Mouse (Mus musculus): ENCODE measurements around the gene Fabp1. TPM values are rescaled to one million over a fixed set of nuclear protein-coding genes. Genes with fewer than 3 reads are reported as not detected.

Gene Fabp1
- polyA plus RNA-seq, 1 experiment from 2014 or later: not detected

DNA sequence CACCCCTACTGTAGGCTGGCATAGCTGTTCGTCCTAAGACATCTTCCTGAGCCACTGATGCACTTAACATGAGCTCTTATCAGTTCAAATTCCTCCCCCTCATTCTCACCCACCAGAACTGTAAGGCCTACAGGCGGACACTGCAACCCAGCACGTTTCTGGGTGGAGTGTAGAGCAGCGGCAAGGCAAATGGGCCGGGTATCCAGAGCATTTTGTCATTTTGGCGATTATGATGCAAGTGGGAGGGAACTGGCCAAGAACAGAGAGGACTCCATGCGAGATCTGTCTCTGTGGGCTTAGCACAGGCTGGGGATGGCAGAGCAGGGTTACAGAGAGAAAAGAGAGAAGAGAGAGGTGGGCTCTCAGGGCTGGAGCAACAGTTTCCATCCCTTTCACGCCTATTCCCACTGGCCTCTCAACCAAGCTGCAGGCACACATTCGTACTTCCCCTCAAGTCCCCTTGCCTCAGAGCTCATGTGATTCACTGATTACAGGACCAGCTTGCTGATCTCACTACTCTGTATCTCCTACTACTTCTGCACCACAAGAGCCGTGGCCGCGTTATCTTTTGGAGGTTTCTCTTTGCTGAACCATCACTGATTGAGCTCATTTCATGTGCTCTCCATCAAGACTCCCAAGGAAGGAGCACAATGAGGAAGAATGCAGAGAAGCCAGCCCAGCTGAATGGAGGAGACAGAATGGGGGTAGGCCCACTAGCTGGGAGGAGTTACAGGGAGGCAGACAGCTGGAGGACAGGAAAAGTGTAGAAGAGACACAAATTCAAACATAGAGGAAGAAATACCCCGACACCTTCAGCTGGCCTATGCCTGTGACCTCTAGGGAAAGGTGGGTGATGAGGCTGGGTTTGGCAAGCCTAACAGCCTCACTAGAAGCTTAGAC lies 1.7 kb upstream of the Fabp1 start:
- DNase-seq (ENCODE audit: low spot score) (no peak), ATAC-seq (replicated peaks; ENCODE audit: insufficient number of reproducible peaks, low FRiP score, low TSS enrichment, low read depth) (no peak)
- H3K4me2 ChIP-seq (ENCODE audit: low read depth, low read length): no peak overlapping the region
- H3K9me3 ChIP-seq (replicated peaks; ENCODE audit: control insufficient read depth, low read length): no peaks in the 10 kb centered on the region
- no peak overlapping the region for H3K27ac ChIP-seq (replicated peaks; ENCODE audit: low read depth, low read length)
- 83% methylated on average over 13 of the region's 13 CpGs for WGBS
- H3K27me3 ChIP-seq (ENCODE audit: control insufficient read depth, insufficient read depth, low read length): no peaks in the 10 kb centered on the region
- no peak overlapping the region for H3K4me3 ChIP-seq (ENCODE audit: low read depth, low read length)
- H3K9ac ChIP-seq (replicated peaks; ENCODE audit: low read length): no peak overlapping the region
- no peaks in the 10 kb centered on the region for H3K36me3 ChIP-seq (replicated peaks; ENCODE audit: control insufficient read depth, insufficient read depth, low read depth, low read length)
- no peaks in the 10 kb centered on the region for H3K4me1 ChIP-seq (ENCODE audit: control insufficient read depth, insufficient read depth, low read length)

DNA sequence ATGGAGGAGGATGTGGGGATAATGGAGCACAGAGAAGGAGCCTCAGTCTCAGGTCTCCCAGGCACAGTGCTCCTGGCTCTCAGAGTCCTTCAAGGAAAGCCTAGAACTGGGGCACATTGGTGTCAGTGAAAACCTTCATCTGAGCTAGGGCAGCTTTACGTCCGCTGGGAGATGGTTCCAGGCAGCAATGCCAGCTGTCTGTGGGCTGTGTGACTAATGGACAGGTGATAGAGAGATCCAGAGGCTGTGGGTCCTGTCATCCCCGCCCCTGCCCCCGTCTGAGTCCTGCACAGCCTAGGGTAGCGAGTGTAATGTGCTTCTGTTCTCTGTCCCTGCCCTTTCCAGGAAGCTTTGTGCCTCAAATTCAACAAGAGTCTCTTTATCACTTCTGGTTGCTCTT lies 2.3 kb downstream of the Fabp1 start:
- ATAC-seq (replicated peaks; ENCODE audit: insufficient number of reproducible peaks, low FRiP score, low TSS enrichment, low read depth): no peak
- no peaks in the 10 kb centered on the region for H3K27me3 ChIP-seq (ENCODE audit: control insufficient read depth, insufficient read depth, low read length)

DNA sequence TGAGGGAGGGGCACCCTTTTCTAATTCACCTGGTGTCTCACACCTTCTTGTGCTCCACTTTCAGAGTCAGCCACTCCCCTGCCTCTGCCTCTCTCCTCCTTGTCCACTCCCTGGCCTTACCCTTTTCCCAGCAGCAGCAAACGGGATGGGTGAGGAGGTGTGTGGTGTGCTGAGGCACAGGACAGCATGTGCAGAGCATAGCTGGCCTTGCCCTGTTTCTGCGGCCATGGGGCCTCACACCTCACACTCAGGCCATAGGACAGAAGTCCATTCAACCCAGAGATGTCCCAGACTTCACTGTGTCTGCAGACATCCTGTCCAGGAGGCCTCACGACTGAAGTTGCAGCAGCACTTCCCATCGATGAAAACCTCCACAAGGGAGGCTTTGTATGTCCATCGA lies 4.0 kb downstream of the Fabp1 start:
- no peak overlapping the region for H3K9ac ChIP-seq (replicated peaks; ENCODE audit: low read length)
- H3K9me3 ChIP-seq (replicated peaks; ENCODE audit: control insufficient read depth, low read length): no peaks in the 10 kb centered on the region
- WGBS: 78% methylated on average over 5 of the region's 5 CpGs
- no peak overlapping the region for H3K27ac ChIP-seq (replicated peaks; ENCODE audit: low read depth, low read length)
- H3K4me2 ChIP-seq (ENCODE audit: low read depth, low read length): no peak overlapping the region
- H3K36me3 ChIP-seq (replicated peaks; ENCODE audit: control insufficient read depth, insufficient read depth, low read depth, low read length): no peaks in the 10 kb centered on the region
- no peaks in the 10 kb centered on the region for H3K27me3 ChIP-seq (ENCODE audit: control insufficient read depth, insufficient read depth, low read length)
- no peaks in the 10 kb centered on the region for H3K4me1 ChIP-seq (ENCODE audit: control insufficient read depth, insufficient read depth, low read length)
- H3K4me3 ChIP-seq (ENCODE audit: low read depth, low read length): no peak overlapping the region
- DNase-seq (ENCODE audit: low spot score) (no peak), ATAC-seq (replicated peaks; ENCODE audit: insufficient number of reproducible peaks, low FRiP score, low TSS enrichment, low read depth) (no peak)

More for the DNA sequence above, 2.3 kb downstream of the Fabp1 start:
- Histone ChIP-seq H3K27ac (replicated peaks; ENCODE audit: low read depth, low read length) (no peak overlapping the region), H3K4me3 (ENCODE audit: low read depth, low read length) (no peak overlapping the region), H3K9me3 (replicated peaks; ENCODE audit: control insufficient read depth, low read length) (no peaks in the 10 kb centered on the region), H3K4me1 (ENCODE audit: control insufficient read depth, insufficient read depth, low read length) (no peaks in the 10 kb centered on the region), H3K4me2 (ENCODE audit: low read depth, low read length) (no peak overlapping the region), H3K9ac (replicated peaks; ENCODE audit: low read length) (no peak overlapping the region), H3K36me3 (replicated peaks; ENCODE audit: control insufficient read depth, insufficient read depth, low read depth, low read length) (no peaks in the 10 kb centered on the region)
- no peak for DNase-seq (ENCODE audit: low spot score)
- WGBS: 58% methylated on average over 5 of the region's 5 CpGs

DNA sequence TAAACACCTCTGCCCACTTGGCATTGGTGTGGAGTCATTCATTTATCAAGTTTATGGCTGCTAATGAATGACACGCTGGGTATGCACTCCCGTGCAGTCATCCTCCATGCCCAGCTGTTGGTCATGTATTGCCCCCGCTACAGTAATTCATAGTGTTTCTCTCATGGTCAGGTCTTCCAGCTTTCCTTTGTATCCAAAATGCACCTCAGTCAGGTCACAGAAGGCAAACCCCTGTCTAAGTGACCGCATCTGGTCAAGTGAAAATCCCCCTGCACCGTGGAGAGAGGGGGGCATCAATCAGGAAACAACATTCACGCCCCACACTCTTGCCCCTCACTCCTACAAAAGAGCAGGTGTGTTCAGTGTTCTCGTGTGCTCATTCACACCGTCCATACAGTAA lies 4.5 kb downstream of the Fabp1 start:
- no peak for ATAC-seq (replicated peaks; ENCODE audit: insufficient number of reproducible peaks, low FRiP score, low TSS enrichment, low read depth)
- WGBS: 91% methylated on average over 8 of the region's 8 CpGs
- H3K9me3 ChIP-seq (replicated peaks; ENCODE audit: control insufficient read depth, low read length): no peaks in the 10 kb centered on the region
- no peaks in the 10 kb centered on the region for H3K36me3 ChIP-seq (replicated peaks; ENCODE audit: control insufficient read depth, insufficient read depth, low read depth, low read length)
- H3K27me3 ChIP-seq (ENCODE audit: control insufficient read depth, insufficient read depth, low read length): no peaks in the 10 kb centered on the region
- H3K27ac ChIP-seq (replicated peaks; ENCODE audit: low read depth, low read length): no peak overlapping the region
- no peak overlapping the region for H3K9ac ChIP-seq (replicated peaks; ENCODE audit: low read length)
- no peaks in the 10 kb centered on the region for H3K4me1 ChIP-seq (ENCODE audit: control insufficient read depth, insufficient read depth, low read length)
- DNase-seq (ENCODE audit: low spot score): no peak
- no peak overlapping the region for H3K4me3 ChIP-seq (ENCODE audit: low read depth, low read length)
- H3K4me2 ChIP-seq (ENCODE audit: low read depth, low read length): no peak overlapping the region

DNA sequence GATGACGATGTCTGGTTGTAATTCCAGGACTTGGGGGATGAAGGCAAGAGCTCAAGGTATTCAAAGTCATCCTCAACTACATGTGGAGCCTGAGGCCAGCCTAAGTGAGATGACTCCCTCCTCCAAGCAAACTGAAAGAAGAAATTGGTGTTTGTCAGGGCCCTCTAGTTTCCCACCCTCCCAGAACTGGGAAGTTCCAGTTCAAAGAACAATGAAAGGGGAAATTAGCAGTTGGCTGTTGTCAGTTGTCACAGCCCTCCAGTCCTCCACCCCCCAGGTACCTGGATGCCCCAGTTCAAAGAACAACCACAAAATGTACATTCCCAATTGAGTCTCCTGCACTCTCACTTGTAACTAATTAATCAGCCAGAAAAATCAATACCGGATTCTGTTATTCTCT lies 9.1 kb downstream of the Fabp1 start:
- no peaks in the 10 kb centered on the region for H3K9me3 ChIP-seq (replicated peaks; ENCODE audit: control insufficient read depth, low read length)
- ATAC-seq (replicated peaks; ENCODE audit: insufficient number of reproducible peaks, low FRiP score, low TSS enrichment, low read depth) (no peak), DNase-seq (ENCODE audit: low spot score) (no peak)
- H3K4me3 ChIP-seq (ENCODE audit: low read depth, low read length): no peak overlapping the region
- no peaks in the 10 kb centered on the region for H3K4me1 ChIP-seq (ENCODE audit: control insufficient read depth, insufficient read depth, low read length)
- H3K27me3 ChIP-seq (ENCODE audit: control insufficient read depth, insufficient read depth, low read length): no peaks in the 10 kb centered on the region
- no peak overlapping the region for H3K4me2 ChIP-seq (ENCODE audit: low read depth, low read length)
- H3K9ac ChIP-seq (replicated peaks; ENCODE audit: low read length): no peak overlapping the region
- no peaks in the 10 kb centered on the region for H3K36me3 ChIP-seq (replicated peaks; ENCODE audit: control insufficient read depth, insufficient read depth, low read depth, low read length)
- no peak overlapping the region for H3K27ac ChIP-seq (replicated peaks; ENCODE audit: low read depth, low read length)
- WGBS: 83% methylated on average over 2 of the region's 2 CpGs

DNA sequence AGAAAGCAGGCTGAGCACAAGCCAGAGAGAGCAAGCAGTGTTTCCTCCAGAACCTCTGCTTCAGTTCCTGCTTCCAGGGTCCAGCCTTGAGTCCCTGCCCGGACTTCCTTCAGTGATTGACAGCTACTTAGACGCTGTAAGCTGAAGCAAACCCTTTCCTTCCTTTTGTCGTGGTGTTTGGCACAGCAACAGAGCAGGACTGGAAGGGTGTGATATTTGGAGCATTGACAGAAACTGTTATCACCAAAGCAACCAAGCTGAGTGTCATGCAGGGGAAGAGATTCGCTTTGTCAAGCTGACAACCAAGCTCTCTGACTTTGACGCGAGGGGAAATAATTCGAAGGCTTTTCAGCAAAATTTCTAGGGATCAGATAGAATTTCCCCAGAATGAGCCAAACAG lies 12.3 kb downstream of the Fabp1 start:
- no peak overlapping the region for H3K4me2 ChIP-seq (ENCODE audit: low read depth, low read length)
- H3K27me3 ChIP-seq (ENCODE audit: control insufficient read depth, insufficient read depth, low read length): no peaks in the 10 kb centered on the region
- no peaks in the 10 kb centered on the region for H3K36me3 ChIP-seq (replicated peaks; ENCODE audit: control insufficient read depth, insufficient read depth, low read depth, low read length)
- 70% methylated on average over 7 of the region's 7 CpGs for WGBS
- no peak for ATAC-seq (replicated peaks; ENCODE audit: insufficient number of reproducible peaks, low FRiP score, low TSS enrichment, low read depth)
- no peak overlapping the region for H3K9ac ChIP-seq (replicated peaks; ENCODE audit: low read length)
- no peak for DNase-seq (ENCODE audit: low spot score)
- no peaks in the 10 kb centered on the region for H3K9me3 ChIP-seq (replicated peaks; ENCODE audit: control insufficient read depth, low read length)
- H3K4me1 ChIP-seq (ENCODE audit: control insufficient read depth, insufficient read depth, low read length): no peaks in the 10 kb centered on the region
- H3K4me3 ChIP-seq (ENCODE audit: low read depth, low read length): no peak overlapping the region
- no peak overlapping the region for H3K27ac ChIP-seq (replicated peaks; ENCODE audit: low read depth, low read length)

DNA sequence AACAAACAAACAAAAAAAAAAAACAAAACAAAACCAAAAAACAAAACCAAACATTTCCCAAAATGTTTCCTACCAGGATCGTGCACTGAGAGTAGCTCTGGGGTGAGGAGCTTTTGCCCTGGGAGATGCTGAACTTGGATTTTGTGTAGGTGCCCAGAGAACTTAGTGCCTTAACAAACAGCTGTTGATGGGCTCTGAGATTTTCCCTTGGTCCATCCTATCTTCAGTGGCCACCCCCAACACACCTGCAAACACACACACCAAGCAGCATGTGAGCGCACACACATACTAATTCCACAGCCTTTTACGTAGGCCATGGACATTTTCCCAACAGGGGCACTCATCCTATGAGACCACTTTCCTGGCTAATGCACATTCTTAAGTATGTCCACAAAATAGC lies 12.8 kb downstream of the Fabp1 start:
- H3K27me3 ChIP-seq (ENCODE audit: control insufficient read depth, insufficient read depth, low read length): no peaks in the 10 kb centered on the region
- H3K4me2 ChIP-seq (ENCODE audit: low read depth, low read length): no peak overlapping the region
- H3K9me3 ChIP-seq (replicated peaks; ENCODE audit: control insufficient read depth, low read length): no peaks in the 10 kb centered on the region
- ATAC-seq (replicated peaks; ENCODE audit: insufficient number of reproducible peaks, low FRiP score, low TSS enrichment, low read depth) (no peak), DNase-seq (ENCODE audit: low spot score) (no peak)
- 96% methylated on average over 3 of the region's 3 CpGs for WGBS
- no peak overlapping the region for H3K9ac ChIP-seq (replicated peaks; ENCODE audit: low read length)
- no peak overlapping the region for H3K4me3 ChIP-seq (ENCODE audit: low read depth, low read length)
- no peaks in the 10 kb centered on the region for H3K36me3 ChIP-seq (replicated peaks; ENCODE audit: control insufficient read depth, insufficient read depth, low read depth, low read length)
- no peak overlapping the region for H3K27ac ChIP-seq (replicated peaks; ENCODE audit: low read depth, low read length)
- no peaks in the 10 kb centered on the region for H3K4me1 ChIP-seq (ENCODE audit: control insufficient read depth, insufficient read depth, low read length)

DNA sequence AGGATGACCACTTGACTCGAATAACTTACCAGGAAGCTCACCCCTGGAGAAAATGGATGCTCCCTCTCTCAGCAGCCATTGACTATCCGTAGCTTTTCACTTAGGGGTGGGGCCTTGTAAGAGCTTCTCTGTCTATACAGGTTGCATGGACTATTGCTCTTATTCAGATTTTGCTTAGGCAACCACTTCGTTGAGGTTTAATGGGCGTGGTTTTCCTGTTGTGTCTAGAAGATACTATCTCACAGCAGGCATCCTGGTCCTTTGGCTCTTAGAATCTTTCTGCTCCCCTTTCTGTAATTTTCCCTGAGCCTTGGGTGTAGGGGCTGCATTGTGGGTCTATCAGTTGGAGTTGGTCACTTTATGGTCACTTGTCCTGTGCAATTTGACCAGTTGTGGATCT lies 21.9 kb downstream of the Fabp1 start:
- 92% methylated on average over 4 of the region's 4 CpGs for WGBS
- no peaks in the 10 kb centered on the region for H3K36me3 ChIP-seq (replicated peaks; ENCODE audit: control insufficient read depth, insufficient read depth, low read depth, low read length)
- H3K27me3 ChIP-seq (ENCODE audit: control insufficient read depth, insufficient read depth, low read length): no peaks in the 10 kb centered on the region
- ATAC-seq (replicated peaks; ENCODE audit: insufficient number of reproducible peaks, low FRiP score, low TSS enrichment, low read depth) (no peak), DNase-seq (ENCODE audit: low spot score) (no peak)
- no peak overlapping the region for H3K4me3 ChIP-seq (ENCODE audit: low read depth, low read length)
- H3K4me2 ChIP-seq (ENCODE audit: low read depth, low read length): no peak overlapping the region
- H3K9ac ChIP-seq (replicated peaks; ENCODE audit: low read length): no peak overlapping the region
- no peaks in the 10 kb centered on the region for H3K9me3 ChIP-seq (replicated peaks; ENCODE audit: control insufficient read depth, low read length)
- H3K4me1 ChIP-seq (ENCODE audit: control insufficient read depth, insufficient read depth, low read length): no peaks in the 10 kb centered on the region
- H3K27ac ChIP-seq (replicated peaks; ENCODE audit: low read depth, low read length): no peak overlapping the region

Data from embryonic facial prominence, embryonic 11.5 days (tissue).